Mouse (Mus musculus): ENCODE measurements around the gene E030018B13Rik.

GRCm38 (mm10) chr7:63902604-63903210, 13.9 kb upstream of the E030018B13Rik start:
- TF ChIP-seq GATA1 (IDR thresholded peaks at IDR 0.05; ENCODE audit: low read length) (no peak), TAL1 (IDR thresholded peaks at IDR 0.05; ENCODE audit: low read length) (no peak)

Data from erythroblast, embryonic 14.5 days (primary cell).